Mouse (Mus musculus) liver, adult 2 months (tissue): Measurements from ENCODE around the gene Mapre3. TPM values are rescaled to one million over a fixed set of nuclear protein-coding genes. Genes with fewer than 3 reads are reported as not detected.
A peak's percentile ranks its signal among the peaks of the same experiment; 100 is the strongest.

Experiments used
- DNase-seq: peaks from one replicate; pipeline ENCODE4 v3.0.0-alpha.2; 2011; ENCODE audit warnings: low read depth, low spot score; ENCODE audit errors: extremely low read depth
- H3K27ac ChIP-seq: fragments of 200-500 bp; replicated peaks from 2 replicates; pipeline ENCODE4 v1.5.1; 2012; ENCODE audit warnings: low read depth, mild to moderate bottlenecking, control low read depth, inconsistent platforms, low read length; ENCODE audit not compliant: insufficient read depth
- H3K27me3 ChIP-seq: fragments of 200-500 bp; 2 replicates; pipeline ENCODE4 v1.6.1; 2012; ENCODE audit warnings: mild to moderate bottlenecking, moderate library complexity, low read length, inconsistent platforms; ENCODE audit not compliant: control insufficient read depth, insufficient read depth
- H3K36me3 ChIP-seq: fragments of 200-500 bp; 2 replicates; pipeline ENCODE4 v1.6.1; 2012; ENCODE audit warnings: low read length, inconsistent platforms; ENCODE audit not compliant: control insufficient read depth, insufficient read depth
- H3K4me1 ChIP-seq: fragments of 200-500 bp; 2 replicates; pipeline ENCODE4 v1.6.1; 2011; ENCODE audit warnings: low read length; ENCODE audit not compliant: control insufficient read depth, insufficient read depth
- H3K4me3 ChIP-seq: fragments of 200-500 bp; 2 replicates; pipeline ENCODE4 v1.5.1; 2011; ENCODE audit warnings: low read depth, mild to moderate bottlenecking, control low read depth, low read length, moderate library complexity; ENCODE audit not compliant: insufficient read depth
- H3K79me2 ChIP-seq: fragments of 200-500 bp; 2 replicates; pipeline ENCODE4 v1.6.1; 2012; ENCODE audit warnings: inconsistent platforms, mild to moderate bottlenecking, low read length, moderate library complexity; ENCODE audit not compliant: control insufficient read depth, insufficient read depth
- H3K9ac ChIP-seq: fragments of 200-500 bp; 2 replicates; pipeline ENCODE4 v1.6.1; 2012; ENCODE audit warnings: low read depth, mild to moderate bottlenecking, control low read depth, inconsistent platforms, low read length
- CTCF ChIP-seq: fragments of 200-500 bp; IDR thresholded peaks from 2 replicates; pipeline ENCODE4 v1.5.1; 2011; ENCODE audit warnings: low read depth, low read length, control low read depth
- POLR2A ChIP-seq: fragments of 200-500 bp; IDR thresholded peaks from 2 replicates; pipeline ENCODE4 v1.6.1; 2011; ENCODE audit warnings: low read length, control low read depth; ENCODE audit not compliant: insufficient read depth; ENCODE audit errors: extremely low read depth
- WGBS: fragments of 180-500 bp; shearing (Covaris S2); methylation state at CpG from one replicate; pipeline ENCODE4 v1.1.7; 2018; 5-methylcytosine and 5-hydroxymethylcytosine counted together
- polyA plus RNA-seq: library from polyadenylated mRNA; depleted of rRNA; stranded (reverse); fragments of >200 nt; gene quantifications from 2 replicates; pipeline ENCODE4 v1.2.3, GENCODE M21; 2012
- total RNA-seq: library from RNA; depleted of rRNA; stranded (reverse); fragments of >200 nt; gene quantifications from 2 replicates; pipeline ENCODE4 v1.2.3, GENCODE M21; 2014

Gene Mapre3
- total and polyA plus RNA-seq, 2 experiments, result 5.7 to 48.5 TPM

- no peak for DNase-seq
- Histone ChIP-seq H3K79me2 (no peaks in the 10 kb centered on the region), H3K9ac (no peak overlapping the region), H3K4me1 (no peaks in the 10 kb centered on the region), H3K27ac (no peak overlapping the region), H3K36me3 (no peaks in the 10 kb centered on the region), H3K4me3 (no peak overlapping the region), H3K27me3 (no peaks in the 10 kb centered on the region)
- WGBS, result 85% methylated on average over 7 of the region's 7 CpGs
- TF ChIP-seq CTCF (no peak), POLR2A (no peak)
Observed at GRCm38 (mm10) chr5:30797482-30797881, 17.0 kb upstream of the Mapre3 start.

DNA sequence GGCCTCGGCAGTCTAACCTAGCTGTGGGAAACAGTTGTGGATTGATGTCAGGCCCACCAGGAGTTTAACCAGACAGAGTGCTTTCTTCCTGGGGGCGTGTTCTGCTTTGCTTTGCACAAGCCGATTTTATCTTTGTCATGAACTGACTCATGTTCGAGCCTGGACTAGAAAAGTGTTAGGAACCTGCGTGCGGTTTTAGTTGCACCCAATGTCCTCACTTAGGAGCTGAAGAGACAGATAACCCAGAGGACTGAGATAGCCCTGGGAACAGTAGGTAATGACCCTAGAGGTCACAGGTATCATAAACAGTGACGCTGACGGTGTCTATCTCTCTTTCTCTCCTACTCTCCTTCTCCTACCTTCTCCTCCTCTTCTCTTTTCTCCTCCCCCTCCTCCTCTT is 16.5 kb upstream of the Mapre3 start:
- Histone ChIP-seq H3K4me1 (no peaks in the 10 kb centered on the region), H3K4me3 (no peak overlapping the region), H3K27me3 (no peaks in the 10 kb centered on the region), H3K9ac (no peak overlapping the region), H3K36me3 (no peaks in the 10 kb centered on the region), H3K27ac (no peak overlapping the region), H3K79me2 (no peaks in the 10 kb centered on the region)
- WGBS, result 81% methylated on average over 8 of the region's 8 CpGs
- TF ChIP-seq POLR2A (no peak), CTCF (no peak)
- DNase-seq, result no peak

DNA sequence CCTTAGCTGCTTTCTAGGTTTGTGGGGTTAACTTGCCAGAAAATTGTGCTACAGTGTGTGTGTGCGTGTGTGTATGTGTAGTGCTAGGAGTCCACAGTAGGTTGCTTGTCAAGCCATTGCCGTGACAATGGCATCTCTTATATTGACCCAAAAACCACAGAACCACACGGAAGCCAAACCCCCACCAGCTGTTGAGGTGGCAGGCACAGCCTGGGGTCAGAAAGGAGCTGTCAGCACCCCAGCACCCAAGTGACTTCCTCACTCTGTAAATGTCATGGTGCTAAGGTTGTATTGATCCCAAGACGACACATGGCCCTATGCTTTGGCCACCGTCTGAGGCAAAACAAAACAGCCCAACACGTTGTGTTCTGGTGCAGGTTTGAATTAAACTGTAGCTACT is 15.5 kb upstream of the Mapre3 start:
- H3K4me3 ChIP-seq, result no peak overlapping the region
- no peak for DNase-seq
- H3K36me3 ChIP-seq, result no peaks in the 10 kb centered on the region
- TF ChIP-seq POLR2A (no peak), CTCF (no peak)
- WGBS, result 85% methylated on average over 6 of the region's 6 CpGs
- no peak overlapping the region for H3K27ac ChIP-seq
- no peaks in the 10 kb centered on the region for H3K4me1 ChIP-seq
- H3K27me3 ChIP-seq, result no peaks in the 10 kb centered on the region
- no peak overlapping the region for H3K9ac ChIP-seq
- H3K79me2 ChIP-seq, result no peaks in the 10 kb centered on the region

- Histone ChIP-seq H3K9ac (no peak overlapping the region), H3K27ac (no peak overlapping the region), H3K36me3 (no peaks in the 10 kb centered on the region), H3K27me3 (no peaks in the 10 kb centered on the region), H3K4me1 (no peaks in the 10 kb centered on the region), H3K4me3 (no peak overlapping the region), H3K79me2 (no peaks in the 10 kb centered on the region)
- 66% methylated on average over 12 of the region's 12 CpGs for WGBS
- TF ChIP-seq POLR2A (no peak), CTCF (no peak)
- DNase-seq, result no peak
Observed at GRCm38 (mm10) chr5:30802724-30803467, 11.5 kb upstream of the Mapre3 start.

GRCm38 (mm10) chr5:30806106-30806505 is 8.3 kb upstream of the Mapre3 start:
- TF ChIP-seq POLR2A (no peak), CTCF (peak; percentile 69)
- WGBS, result 1% methylated on average over 3 of the region's 3 CpGs
- Histone ChIP-seq H3K9ac (no peak overlapping the region), H3K27me3 (no peaks in the 10 kb centered on the region), H3K4me3 (no peak overlapping the region), H3K36me3 (no peaks in the 10 kb centered on the region), H3K4me1 (no peaks in the 10 kb centered on the region), H3K27ac (no peak overlapping the region), H3K79me2 (no peaks in the 10 kb centered on the region)
- peak; percentile 69 for DNase-seq

DNA sequence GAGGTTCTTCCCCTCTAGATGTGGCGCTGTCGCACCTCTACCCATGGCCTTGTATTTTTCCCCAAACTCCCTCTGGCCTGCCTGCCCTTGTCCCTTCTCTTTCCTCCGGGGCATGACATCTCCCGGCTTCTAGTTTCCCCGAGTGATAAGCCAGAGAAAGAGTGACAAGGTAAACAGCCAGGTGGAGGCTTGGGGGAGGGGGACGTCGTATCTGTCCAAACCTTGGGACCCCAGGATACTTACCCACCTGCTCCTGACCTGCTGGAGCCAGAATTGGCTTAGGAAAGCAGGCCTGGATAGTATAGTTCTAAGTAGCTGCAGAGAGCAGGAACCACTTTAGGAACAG is 652 bp downstream of the Mapre3 start:
- peaks cover 19% of the 10 kb centered on the region for H3K4me1 ChIP-seq
- H3K4me3 ChIP-seq, result peak overlapping the region; percentile 86
- DNase-seq, result peak; percentile 59
- H3K27ac ChIP-seq, result peak overlapping the region; percentile 85
- no peaks in the 10 kb centered on the region for H3K36me3 ChIP-seq
- peak overlapping the region; percentile 95 for H3K9ac ChIP-seq
- TF ChIP-seq CTCF (no peak), POLR2A (no peak)
- peaks cover 33% of the 10 kb centered on the region; the same call in 1 of the 2 replicates for H3K79me2 ChIP-seq
- no peaks in the 10 kb centered on the region for H3K27me3 ChIP-seq
- WGBS, result 0% methylated on average over 7 of the region's 7 CpGs
